Mouse (Mus musculus): ENCODE data around the gene F11r. TPM values are rescaled to one million over a fixed set of nuclear protein-coding genes. Genes with fewer than 3 reads are reported as not detected.

The F11r gene
- total RNA-seq (2015) (0.33 and 0.59 TPM in 2 replicates), total RNA-seq (2017) (not detected in 2 replicates)

- peak; percentile 81 for ATAC-seq (ENCODE audit: poor library complexity, severe bottlenecking)
Measured at GRCm38 (mm10) chr1:171437264-171438013, at the start of gene F11r. Gene F11r (plus strand): TSS chr1:171437535.

GRCm38 (mm10) chr1:171388376-171389102, 48.8 kb upstream of the F11r start, which contains the start of gene Arhgap30:
Gene Arhgap30 (plus strand): TSS chr1:171388954.
- ATAC-seq (ENCODE audit: poor library complexity, severe bottlenecking), result peak; percentile 81

DNA sequence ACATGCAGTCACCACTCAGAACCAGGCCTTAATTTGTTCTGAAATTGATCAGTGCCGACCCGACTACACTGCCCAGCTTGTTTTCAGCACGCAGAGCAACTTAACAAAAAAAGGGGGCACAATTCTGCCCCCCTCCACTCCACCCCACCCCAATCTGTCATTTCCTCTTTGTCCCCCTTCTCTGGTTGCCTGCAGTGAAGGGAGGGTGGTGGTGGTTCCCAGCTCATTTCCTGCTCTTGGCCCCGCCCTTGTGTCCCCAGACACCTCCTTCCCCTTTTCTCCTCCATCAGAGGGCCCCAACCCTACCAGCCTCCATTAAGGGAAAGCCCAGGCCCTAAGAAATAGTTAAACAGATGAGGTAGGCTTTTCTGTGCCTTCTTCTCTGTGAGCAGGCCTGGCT, 47.2 kb upstream of the F11r start:
- peak; percentile 70 for ATAC-seq (ENCODE audit: poor library complexity, severe bottlenecking)

GRCm38 (mm10) chr1:171401821-171402220, 35.5 kb upstream of the F11r start:
- ATAC-seq (ENCODE audit: poor library complexity, severe bottlenecking), result no peak

- ATAC-seq (ENCODE audit: poor library complexity, severe bottlenecking), result no peak
Measured at GRCm38 (mm10) chr1:171402991-171403390, 34.3 kb upstream of the F11r start.

- no peak for ATAC-seq (ENCODE audit: poor library complexity, severe bottlenecking)
Measured at GRCm38 (mm10) chr1:171407263-171407662, 30.1 kb upstream of the F11r start.

GRCm38 (mm10) chr1:171410231-171410630, 27.1 kb upstream of the F11r start:
- no peak for ATAC-seq (ENCODE audit: poor library complexity, severe bottlenecking)

GRCm38 (mm10) chr1:171410947-171411484, 26.3 kb upstream of the F11r start, which contains the start of gene Usf1:
Gene Usf1 (plus strand): TSS chr1:171411313.
- peak; percentile 88 for ATAC-seq (ENCODE audit: poor library complexity, severe bottlenecking)

DNA sequence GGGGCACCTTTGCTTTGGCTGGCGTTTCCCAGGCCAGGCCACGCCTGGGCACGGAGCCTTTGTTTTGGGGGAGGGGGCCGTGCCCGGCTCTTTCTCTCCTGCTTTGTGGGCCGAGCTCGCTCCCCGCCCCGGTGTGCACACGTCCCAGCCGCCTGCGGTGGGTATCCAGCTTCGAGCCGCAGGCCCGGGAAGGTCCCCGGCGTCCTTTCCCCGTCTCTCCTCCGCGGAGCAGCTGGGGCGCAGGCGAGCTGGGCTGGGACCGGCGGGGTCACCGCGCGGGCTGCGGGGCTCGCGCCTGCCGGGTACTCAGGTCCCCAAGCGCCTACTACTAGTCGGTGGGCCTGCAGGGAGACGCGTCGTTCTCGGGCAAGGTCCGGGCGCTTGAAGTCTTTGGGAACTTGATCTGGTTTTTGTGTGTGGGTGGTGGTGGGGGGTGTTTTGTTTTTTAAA, 25.8 kb upstream of the F11r start:
- ATAC-seq (ENCODE audit: poor library complexity, severe bottlenecking), result peak; percentile 1; the same call in 1 of the 2 replicates

GRCm38 (mm10) chr1:171412001-171412441, 25.3 kb upstream of the F11r start:
- ATAC-seq (ENCODE audit: poor library complexity, severe bottlenecking), result peak; percentile 46

DNA sequence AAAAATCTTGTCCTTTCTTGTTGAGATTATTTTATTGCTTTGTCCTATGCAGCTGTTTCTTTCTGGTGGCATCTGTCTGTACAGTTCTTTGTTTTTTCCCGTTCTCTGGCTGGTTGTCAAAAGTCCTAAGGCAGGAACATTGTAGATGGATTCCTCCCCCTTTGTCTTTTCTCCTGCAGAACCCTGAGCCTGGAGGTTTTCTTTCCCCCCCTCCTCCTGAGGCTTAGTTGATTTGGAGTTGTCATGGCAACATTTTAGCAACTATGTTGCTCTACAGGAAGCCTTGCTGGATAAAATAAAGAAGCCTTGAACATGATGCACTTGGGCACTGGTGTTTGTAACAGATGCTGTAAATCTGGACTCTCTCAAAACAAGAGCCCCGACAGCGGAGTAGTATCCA, 24.9 kb upstream of the F11r start:
- no peak for ATAC-seq (ENCODE audit: poor library complexity, severe bottlenecking)

DNA sequence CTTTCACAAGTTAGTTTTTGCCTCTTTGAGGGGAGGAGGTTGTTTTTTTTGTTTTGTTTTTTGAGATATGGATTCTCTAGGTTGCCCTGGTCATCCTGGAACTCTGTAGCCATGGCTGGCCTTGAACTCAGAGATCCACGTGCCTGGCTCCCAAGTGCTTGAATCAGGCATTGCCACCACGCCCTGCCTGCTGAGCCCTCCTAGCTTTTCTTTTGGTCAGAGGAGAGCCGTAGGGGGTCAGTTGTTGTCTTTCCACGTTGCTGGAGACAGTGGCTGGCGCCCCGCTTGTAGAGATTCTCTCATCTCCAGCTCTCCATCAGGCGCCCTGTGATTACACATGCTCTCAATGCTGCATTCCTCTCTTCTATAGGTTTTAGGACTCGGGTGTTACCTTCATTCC, 23.7 kb upstream of the F11r start:
- ATAC-seq (ENCODE audit: poor library complexity, severe bottlenecking), result no peak

DNA sequence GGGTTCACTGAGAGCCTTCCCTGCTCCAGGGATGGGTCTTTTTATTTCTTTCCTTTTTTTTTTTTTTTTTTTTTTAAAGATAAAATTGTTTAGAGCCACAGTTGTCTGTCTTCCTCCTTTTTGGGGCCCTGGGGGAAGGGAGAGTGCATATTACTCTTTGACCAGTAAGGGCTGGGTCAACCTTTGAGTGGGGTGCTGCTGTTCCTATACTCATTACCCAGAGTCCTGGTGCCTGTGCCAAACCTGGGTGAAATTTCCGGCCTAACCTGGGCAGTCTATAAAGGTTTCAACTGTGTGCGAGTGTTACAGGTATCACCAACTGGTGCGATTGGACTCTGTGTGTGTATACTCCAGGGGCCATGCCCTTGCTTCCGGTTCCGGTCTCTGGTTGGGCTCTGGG, 18.7 kb upstream of the F11r start, which contains the start of gene Tstd1:
Gene Tstd1 (plus strand): TSS at position 213 of the 400 bp plus-strand sequence.
- no peak for ATAC-seq (ENCODE audit: poor library complexity, severe bottlenecking)

- no peak for ATAC-seq (ENCODE audit: poor library complexity, severe bottlenecking)
Measured at GRCm38 (mm10) chr1:171419291-171419882, 17.9 kb upstream of the F11r start.

GRCm38 (mm10) chr1:171419905-171420304, 17.4 kb upstream of the F11r start:
- no peak for ATAC-seq (ENCODE audit: poor library complexity, severe bottlenecking)

DNA sequence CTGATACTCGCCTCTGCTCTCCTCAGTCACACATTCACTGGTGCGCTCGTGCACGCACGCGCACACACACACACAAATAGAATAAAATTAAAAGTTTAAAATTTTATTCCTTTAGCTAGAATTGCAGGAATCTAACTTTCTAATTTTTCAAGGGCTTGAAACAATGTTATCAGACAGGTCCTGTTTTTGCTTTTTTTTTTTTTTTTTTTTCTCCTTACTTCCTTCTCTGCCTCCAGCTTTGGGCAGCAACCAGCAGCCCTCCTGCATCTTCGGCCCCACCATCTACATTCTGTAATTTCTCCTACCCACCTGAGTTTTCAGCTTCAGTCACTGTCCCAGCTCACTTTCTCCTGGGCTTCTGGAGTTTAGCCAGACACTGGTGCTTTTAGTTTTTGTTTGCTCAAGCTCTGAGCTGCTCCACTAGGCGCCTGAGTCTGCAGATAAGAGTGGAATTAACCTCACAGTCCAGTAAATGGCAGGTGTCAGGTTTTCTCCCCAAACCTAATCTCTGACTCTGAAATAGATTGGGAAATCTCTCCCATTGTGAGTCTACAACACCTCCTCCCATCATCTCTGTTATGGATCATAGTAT, 14.7 kb upstream of the F11r start:
- ATAC-seq (ENCODE audit: poor library complexity, severe bottlenecking), result no peak

DNA sequence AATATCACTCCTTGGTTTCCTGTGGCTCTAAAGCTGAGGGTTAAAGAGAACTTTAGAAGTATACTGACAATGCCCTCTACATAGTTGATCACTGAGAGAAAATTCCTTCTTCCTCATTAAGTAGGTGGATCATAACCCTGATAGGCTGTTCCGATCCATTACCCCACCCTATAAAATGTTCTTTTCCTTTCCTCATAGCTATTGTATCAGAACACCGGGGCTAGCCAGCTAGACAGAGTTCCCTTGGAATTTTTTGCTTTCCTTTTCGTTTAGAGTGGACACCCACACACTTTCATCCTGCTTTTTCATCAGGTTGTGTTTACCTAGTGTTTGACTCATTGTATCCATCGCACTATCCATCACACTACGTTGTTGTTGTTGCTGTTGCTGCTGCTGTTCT, 12.7 kb upstream of the F11r start:
- ATAC-seq (ENCODE audit: poor library complexity, severe bottlenecking), result no peak

DNA sequence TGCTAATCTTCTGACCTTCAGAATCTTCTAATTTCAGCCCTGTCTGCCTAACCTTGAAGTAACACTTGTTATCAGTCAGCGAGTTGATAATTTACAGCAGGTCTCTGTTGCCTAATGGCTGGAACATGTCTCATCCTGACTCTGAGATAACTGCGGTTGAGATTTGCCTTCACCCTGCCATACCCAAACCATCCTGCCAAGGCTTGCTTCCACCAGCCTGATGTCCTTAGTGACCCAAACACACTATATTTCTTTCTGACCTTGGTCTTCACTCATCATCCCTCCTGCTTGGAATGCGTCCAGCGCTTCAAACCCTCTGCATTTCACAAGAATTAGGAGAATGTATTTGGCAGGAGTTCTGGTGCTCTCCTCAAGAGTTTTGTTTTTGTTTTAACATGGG, 12.2 kb upstream of the F11r start:
- no peak for ATAC-seq (ENCODE audit: poor library complexity, severe bottlenecking)

DNA sequence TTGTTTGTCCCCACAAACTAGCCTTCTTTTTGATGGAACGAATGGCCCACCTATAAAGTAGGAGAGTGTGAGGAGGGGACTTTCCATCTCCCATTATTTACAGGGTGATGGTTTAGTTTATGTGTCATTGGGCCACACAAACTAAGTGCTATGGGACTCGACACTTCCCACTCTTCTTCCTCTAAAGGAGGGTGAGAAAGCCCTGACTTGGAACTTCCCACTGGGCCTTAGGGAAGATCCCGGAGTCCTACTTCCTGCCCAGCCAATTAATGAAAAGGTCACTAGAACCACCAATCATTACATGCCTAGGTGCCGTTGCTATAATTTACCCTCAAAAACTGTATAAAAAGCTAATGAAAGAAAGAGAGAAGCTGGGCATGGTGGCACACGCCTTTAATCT, 5.2 kb upstream of the F11r start:
- no peak for ATAC-seq (ENCODE audit: poor library complexity, severe bottlenecking)

- ATAC-seq (ENCODE audit: poor library complexity, severe bottlenecking), result no peak
Measured at GRCm38 (mm10) chr1:171435288-171435814, 2.0 kb upstream of the F11r start.
